Mouse (Mus musculus) spleen, postnatal 0 days (tissue): ENCODE measurements around the gene Hoxb13. TPM values are rescaled to one million over a fixed set of nuclear protein-coding genes. Genes with fewer than 3 reads are reported as not detected.

Source experiments
- polyA plus RNA-seq: library from polyadenylated mRNA; unstranded; fragments of >200 nt; fragmentation: Nextera tagmentation; extraction: Ambion mirVana; gene quantifications from 2 replicates; pipeline ENCODE4 v1.2.1, GENCODE M21; 2015

The Hoxb13 gene
- not detected in 2 replicates for polyA plus RNA-seq

DNA sequence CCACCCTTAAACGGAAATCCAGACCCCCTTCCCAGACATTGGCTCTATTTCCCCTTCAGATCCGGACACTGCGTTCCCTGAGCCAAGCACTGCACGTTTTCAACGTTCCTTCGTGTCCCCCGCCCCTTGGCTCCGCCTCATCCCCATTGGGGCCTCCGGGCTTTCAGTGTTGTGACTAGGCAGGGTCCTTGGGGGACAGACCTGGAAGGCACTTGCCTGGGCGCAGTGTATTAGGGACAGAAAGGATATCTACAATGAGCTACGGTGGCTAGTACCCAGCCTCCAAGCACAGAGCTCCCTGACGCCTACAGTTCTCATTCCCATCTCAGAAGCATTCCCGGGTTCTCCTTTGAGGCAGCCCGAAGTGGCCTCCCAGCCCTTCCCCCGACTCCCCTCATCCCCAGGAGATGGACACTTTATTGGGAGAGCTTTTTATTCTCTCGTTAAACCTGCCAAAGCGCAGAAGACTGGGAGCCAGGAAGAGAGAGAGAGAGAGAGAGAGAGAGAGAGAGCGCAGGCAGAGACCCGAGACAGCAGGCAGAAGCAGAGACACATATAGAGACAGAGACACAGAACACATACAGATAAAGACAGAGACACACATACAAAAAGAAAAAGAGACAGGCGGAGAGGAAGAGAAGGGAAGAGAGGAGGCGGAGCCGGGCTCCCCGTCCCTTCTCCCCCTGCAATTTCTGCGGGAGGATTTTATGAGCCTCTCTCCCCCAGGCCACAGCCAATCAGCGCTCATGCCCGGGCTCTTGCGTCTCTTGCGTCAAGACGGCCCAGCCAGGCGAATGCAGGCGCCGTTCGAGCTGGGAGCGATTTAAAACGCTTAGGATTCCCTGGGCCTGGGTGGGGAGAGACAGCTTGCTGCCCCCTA, at the start of gene Hoxb13:
TSS of gene Hoxb13 (plus strand) at position 796 of the 880 bp plus-strand sequence.

Other genes starting within 250 kb of the Hoxb13 start
- 1.6 and 1.7 TPM in 2 replicates for gene Igf2bp1, start 188.4 kb upstream of the Hoxb13 start, polyA plus RNA-seq
- not detected in 2 replicates for gene Gip, start 169.8 kb upstream of the Hoxb13 start, polyA plus RNA-seq
- 76.6 and 81.0 TPM in 2 replicates for gene Snf8, start 159.4 kb upstream of the Hoxb13 start, polyA plus RNA-seq
- gene Ube2z, start 128.9 kb upstream of the Hoxb13 start, polyA plus RNA-seq: 14.7 and 15.6 TPM in 2 replicates
- 505 and 507 TPM in 2 replicates for gene Atp5g1, start 118.6 kb upstream of the Hoxb13 start, polyA plus RNA-seq
- not detected in 2 replicates for gene Calcoco2, start 82.4 kb upstream of the Hoxb13 start, polyA plus RNA-seq
- gene Ttll6, start 60.5 kb upstream of the Hoxb13 start, polyA plus RNA-seq: not detected in 2 replicates
- 0.16 and 0.26 TPM in 2 replicates for gene Hoxb9, start 77.1 kb downstream of the Hoxb13 start, polyA plus RNA-seq
- 0.10 and 0.13 TPM in 2 replicates for gene Hoxb8, start 87.6 kb downstream of the Hoxb13 start, polyA plus RNA-seq
- 2.3 and 2.5 TPM in 2 replicates for gene Hoxb7, start 92.3 kb downstream of the Hoxb13 start, polyA plus RNA-seq
- gene Hoxb6, start 98.2 kb downstream of the Hoxb13 start, polyA plus RNA-seq: 1.0 and 1.2 TPM in 2 replicates
- gene Hoxb5, start 109.0 kb downstream of the Hoxb13 start, polyA plus RNA-seq: 0.64 and 1.2 TPM in 2 replicates
- gene Hoxb4, start 124.0 kb downstream of the Hoxb13 start, polyA plus RNA-seq: 0.64 and 0.90 TPM in 2 replicates
- 0.65 and 0.85 TPM in 2 replicates for gene Hoxb3, start 129.0 kb downstream of the Hoxb13 start, polyA plus RNA-seq
- 2.2 and 2.4 TPM in 2 replicates for gene Hoxb2, start 156.2 kb downstream of the Hoxb13 start, polyA plus RNA-seq
- gene Hoxb1, start 171.4 kb downstream of the Hoxb13 start, polyA plus RNA-seq: 0.11 and 0.12 TPM in 2 replicates